Mouse (Mus musculus): Measurements from ENCODE around the gene Smarcd2.

DNA sequence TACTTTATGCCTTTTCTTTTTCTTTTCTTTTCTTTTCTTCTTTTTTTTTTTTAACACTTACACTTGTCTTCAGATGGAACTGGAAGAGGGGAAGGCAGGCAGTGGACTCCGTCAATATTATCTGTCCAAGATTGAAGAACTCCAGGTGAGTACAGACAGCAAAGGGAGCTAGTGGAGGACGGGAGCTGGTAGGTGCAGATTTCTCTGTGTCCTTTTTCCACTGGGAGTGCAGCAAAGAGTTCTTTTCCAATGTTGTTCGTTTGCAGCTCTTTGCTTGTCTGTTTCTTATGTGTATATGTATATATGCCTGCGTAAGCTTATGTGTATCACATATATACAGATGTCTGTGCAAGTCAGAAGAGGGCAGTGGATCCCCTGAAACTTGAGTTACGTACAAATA, 16.0 kb downstream of the Smarcd2 start:
- TF ChIP-seq CTCF (IDR thresholded peaks at IDR 0.05; ENCODE audit: low read depth) = no peak
- no peak for TF ChIP-seq EP300 (IDR thresholded peaks at IDR 0.05; ENCODE audit: low read depth)
